Mouse (Mus musculus) megakaryocyte progenitor cell, adult 5-6 weeks (primary cell): ENCODE measurements around the gene Epha1. TPM values are rescaled to one million over a fixed set of nuclear protein-coding genes. Genes with fewer than 3 reads are reported as not detected.

Experiments used
- ATAC-seq: replicated peaks from 2 replicates; pipeline ENCODE4 v1.8.0; 2016; ENCODE audit warnings: mild to moderate bottlenecking, moderate TSS enrichment, inconsistent platforms; ENCODE audit not compliant: poor library complexity
- total RNA-seq, 2 experiments: library from RNA; stranded (forward) in 1 of 2; stranded (reverse) in 1 of 2; fragments of 157-497, 149-512 nt in 1 of 2; fragments of 200-1000 nt in 1 of 2; gene quantifications; 2 replicates each; pipeline versions ENCODE4 v1.2.3 to v1.2.4; 2015 to 2017

The Epha1 gene
- total RNA-seq, 2 experiments from 2014 or later = 0.07 TPM; not detected in 1

DNA sequence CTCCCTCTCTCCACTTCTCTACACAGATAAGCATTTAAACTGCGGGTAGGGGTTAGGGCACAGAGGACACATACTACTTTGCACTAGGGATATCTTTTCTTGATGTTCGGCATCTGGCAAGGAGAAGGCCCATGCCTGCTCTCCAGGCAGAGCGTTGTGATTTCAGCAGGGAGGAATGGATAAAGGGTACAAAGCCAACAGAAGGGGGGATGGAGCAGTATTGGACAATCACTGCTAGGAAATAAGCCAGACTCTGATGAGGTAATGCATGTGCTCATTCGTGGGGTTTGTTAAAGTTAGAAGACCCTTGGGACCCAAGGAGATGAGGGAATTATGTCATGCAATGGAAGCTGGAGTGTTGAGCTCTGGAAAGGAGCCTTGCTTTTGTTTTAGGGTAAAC is 1.6 kb upstream of the Epha1 start:
- ATAC-seq = no peak

DNA sequence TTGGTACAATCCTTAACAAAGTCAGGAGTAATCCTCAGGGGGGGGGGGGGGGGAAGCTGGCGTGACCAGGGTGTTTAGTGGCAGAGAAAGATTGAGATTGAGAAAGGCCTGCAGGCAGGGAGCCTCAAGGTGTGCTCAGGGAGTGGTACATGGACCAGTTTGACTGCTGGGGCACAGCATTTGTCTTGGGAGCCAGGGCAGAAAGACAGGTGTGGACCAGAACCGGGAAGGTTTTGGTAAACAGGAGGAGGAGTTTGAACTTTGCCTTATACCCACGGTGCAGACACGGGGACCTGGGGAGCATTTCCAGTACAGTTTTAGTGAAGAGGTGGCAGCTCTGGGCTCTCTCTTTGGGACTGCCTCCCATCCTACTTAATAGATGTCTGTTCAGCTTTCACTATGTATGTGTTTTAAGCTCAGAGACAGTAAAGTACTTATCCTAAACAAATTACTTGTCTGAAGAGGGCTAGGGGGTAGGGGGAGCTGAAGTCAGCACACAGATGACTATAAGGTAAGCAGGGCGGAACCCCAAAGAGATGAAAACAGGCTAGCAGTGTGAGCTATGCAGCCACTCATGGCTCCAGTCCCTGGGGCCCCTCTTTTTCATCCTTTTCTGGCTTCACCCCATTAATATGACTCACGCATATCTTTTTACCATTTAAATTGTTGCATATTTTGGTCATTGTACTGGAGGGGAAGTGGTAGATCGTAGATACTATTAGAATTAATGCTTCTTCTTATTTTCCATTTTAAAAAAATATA is 782 bp upstream of the Epha1 start:
- ATAC-seq = no peak

DNA sequence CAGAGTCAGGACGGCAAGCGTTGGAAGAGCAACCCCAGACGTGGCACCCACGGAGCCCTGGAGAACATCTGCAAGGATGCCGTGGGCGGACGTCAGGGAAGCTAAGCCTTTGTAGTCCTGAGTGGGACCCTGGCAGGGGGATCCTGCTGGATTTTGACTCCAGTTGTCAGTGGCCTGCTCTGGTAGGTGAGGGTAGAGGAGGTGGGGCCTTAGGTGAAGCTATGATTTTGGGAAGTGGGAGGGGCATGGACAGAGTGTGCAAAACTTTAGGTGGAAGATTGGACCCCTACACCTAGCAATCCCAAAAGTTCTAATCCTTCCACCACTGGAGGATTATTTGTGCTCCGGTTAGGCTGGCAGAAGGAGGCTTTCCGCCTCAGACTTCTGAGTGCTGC is 650 bp downstream of the Epha1 start:
- ATAC-seq = no peak

DNA sequence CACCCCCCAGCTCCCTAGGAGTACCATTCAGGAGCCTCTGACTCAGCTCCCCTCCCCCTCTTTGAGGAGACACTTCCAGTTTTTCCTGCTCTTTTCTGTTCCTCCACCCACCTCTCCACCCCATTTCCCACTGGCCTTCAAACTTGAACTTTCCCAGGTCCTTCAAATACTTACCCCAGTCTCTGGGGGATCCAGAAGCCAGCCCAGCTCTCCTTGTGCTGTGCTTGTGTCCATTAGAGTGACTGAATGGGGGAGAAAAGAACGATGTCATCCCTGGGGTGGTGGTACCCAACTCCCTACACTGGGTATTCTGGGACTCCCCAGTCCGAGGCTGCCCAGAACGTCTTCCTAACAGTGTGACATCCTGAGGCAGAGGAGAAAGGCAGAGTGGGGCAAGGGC is 1.1 kb downstream of the Epha1 start:
- no peak for ATAC-seq

DNA sequence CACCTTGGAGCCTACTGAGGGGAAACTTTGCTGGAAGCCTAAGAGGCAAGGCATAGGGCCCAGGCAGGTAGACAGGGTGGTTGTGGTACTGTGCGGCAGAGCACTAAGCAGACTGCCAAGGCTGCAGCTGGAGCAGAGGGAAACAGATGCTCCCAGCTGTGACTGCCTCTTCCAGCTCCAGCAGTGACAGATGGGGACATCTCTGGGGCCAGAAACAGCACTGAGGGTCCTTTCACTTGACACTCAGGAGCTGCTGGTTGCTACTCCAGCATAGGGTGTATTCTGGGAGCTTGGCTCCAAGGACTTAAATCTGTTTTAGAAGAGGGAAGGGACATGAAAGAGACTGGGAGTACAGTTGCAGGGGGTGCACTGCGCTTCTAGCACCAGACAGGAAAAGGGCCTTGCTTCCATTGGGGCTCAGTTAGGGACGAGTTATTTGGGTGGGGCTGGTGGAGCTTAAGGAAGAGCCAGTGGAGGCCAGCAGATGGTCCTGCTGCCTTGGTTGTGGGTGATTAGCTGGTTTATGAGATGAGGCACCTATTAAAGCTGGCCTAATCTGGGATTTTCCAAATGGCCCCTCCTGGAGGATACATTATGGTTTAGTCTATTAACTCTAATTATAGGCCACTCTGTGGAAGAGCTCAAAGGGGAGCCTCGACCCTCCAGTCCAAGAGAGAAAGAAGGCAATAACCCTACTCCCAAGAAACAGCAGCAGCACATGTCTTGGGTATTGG is 2.3 kb downstream of the Epha1 start:
- ATAC-seq = no peak

DNA sequence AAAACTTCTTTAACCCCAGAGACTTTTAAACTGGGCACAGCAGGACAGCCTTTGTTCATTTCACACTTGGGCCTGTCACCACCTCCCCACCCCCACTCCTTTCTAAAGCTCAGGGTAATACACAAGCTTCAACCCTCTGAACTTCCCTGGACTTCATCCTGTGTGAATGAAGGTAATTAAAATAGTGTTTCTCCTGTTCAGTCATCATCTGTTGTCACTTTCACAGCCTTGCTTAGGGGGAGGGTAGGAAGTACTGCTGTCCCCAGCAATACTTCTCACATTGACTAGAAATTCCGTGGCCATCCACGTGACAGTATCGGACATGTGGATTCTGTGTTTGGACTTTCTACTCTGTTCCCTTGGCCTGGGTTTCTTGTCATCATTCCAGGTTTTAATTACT is 3.2 kb downstream of the Epha1 start:
- no peak for ATAC-seq

DNA sequence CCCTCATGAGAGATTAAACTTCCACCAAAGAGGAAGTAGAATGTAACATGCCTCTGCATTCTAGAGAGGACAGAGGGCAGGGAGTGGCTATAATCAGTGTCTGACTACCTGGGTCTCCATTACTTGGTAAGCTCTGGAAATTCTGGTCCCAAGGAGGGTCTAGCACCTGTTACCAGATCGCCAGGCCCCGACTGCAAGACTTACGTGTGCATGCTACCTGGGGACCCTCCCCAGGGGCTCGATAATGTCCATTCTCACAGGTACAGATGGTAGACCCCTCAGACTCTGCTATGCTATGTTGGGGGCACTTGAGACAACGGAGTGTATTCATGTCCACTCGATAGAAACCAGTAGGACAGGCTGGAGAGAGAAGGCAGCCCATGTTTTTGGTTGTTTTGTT is 7.9 kb downstream of the Epha1 start:
- ATAC-seq = no peak

DNA sequence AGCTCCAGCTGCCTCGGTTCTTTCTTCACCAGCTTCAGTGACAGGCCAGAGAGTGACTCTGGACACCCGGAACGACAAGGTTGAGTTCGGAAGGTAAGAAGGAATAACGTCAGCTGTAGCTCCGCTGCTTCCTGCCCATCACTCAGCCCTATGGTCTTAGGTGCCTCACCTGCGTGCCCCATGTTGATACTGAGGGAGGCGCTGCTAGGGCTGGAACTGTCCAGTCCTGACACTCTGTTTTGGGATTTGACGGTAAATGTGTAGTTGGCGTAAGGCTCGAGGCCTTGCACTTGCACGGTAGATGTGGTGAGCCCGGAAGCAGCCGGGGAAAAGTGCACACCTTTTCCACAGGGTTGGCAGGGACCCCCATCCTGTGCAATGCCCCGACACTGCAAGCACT is 8.5 kb downstream of the Epha1 start:
- ATAC-seq = no peak

DNA sequence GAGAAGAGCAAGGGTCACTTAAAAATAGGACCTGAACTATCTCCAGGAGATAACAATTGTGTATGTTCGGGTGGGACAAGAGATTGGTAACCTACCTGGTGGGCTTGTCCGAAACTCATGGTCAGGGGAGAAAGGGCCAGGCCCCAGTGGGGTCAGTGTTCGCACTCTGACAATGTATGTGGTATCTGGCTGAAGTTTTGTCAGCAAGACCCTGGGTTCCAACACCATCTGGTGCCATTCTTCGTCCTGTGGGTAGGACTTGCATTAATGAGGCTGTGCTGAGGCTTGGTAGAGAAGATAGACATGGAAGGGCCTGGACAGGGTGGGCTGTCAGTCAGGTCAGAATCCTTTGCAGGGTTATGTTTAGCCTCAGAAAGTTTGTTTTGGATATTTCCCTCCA is 9.0 kb downstream of the Epha1 start:
- no peak for ATAC-seq

DNA sequence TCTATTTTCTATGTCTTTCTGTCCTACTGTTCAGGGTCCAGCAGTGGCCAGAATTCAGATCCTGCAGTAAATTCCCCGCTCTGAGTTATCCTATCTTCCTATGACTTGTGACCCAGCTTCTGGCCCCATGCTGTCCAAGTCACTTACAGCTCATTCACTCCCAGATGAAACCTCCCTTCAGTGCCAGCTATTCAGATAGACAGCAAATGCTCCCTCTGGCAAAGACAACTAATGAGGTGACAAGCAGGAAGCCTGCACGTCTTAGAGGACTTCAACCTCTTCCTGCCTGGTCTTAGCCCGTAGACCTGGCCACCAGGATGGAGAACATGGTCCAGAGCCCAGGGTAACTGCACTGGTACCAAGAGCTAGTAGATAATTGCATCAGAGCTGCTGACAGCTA is 10.1 kb downstream of the Epha1 start:
- peak; percentile 18; the same call in 1 of the 2 replicates for ATAC-seq

DNA sequence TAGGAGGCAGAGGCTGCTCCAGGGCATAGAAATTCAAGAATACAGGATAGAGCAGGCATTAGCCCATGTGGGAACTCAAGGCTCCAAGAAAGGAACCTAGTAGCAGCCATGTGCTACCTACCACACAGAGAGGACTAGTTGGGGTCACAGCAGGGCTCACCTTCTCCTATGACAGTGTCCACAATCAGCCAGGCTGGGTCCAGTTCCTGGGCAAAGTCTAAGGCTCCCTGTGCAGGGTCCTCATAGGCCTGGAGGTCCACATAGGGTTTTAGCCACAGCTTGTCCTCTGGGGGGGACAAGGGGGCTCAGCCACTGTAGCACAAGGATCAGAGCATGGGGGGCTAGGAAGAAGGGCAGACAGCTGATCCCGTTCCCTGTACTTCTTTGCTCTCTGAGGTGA is 10.6 kb downstream of the Epha1 start:
- no peak for ATAC-seq

DNA sequence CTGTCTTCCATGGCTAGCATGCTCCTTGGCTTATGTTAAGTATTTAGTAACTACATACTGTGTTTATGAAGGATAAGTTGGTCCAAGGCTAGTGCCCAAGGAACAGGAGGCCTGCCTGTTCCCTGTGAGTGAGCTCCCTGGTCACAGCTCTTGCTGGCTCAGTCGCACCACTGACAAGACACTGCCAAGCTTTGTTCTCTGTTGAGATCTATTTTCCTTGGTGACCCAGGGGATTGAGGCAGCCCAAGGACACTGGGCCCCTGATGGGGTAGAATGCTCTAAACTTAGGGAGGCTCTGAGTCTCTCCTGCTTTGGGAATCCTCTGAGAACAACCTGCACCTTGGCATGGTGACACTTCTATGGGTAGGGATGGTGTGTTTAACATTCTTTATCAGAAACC is 11.0 kb downstream of the Epha1 start:
- no peak for ATAC-seq

DNA sequence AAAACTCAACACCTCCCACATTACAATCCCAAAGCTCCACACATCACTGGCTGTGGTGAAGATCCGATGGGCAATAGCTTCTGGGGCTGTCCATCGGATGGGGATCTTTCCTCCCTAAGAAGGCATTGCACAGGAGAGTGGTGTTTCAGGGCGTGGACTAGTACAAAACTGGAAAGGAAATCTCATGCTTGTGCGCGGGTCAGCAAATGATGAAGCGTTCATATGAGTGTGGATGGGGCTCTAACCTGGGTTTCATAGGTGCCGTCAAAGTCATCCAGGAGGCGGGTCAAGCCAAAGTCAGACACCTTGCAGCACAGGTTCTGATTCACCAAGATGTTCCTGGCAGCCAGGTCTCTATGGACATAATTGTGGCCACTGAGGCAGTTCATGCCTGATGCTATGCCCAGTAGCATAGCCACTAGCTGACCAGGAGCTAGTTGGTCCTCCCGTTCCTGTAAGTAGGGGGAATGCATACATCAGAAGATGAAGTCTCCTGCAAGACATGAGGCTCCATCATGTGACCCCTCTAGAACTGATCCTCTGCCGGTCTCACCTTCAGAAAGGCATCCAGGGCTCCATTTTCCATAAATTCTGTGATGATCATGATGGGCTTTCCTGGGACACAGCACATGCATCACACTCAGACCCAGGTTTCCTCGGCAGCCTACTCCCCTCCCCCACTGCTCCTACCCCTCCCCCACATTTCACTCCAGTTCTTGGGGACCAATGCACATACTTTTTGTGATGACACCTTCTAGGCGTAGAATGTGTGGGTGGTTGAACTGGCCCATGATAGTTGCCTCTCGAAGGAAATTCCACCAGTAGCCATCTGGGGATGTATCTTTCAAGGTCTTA is 11.8 kb downstream of the Epha1 start:
- ATAC-seq = no peak

DNA sequence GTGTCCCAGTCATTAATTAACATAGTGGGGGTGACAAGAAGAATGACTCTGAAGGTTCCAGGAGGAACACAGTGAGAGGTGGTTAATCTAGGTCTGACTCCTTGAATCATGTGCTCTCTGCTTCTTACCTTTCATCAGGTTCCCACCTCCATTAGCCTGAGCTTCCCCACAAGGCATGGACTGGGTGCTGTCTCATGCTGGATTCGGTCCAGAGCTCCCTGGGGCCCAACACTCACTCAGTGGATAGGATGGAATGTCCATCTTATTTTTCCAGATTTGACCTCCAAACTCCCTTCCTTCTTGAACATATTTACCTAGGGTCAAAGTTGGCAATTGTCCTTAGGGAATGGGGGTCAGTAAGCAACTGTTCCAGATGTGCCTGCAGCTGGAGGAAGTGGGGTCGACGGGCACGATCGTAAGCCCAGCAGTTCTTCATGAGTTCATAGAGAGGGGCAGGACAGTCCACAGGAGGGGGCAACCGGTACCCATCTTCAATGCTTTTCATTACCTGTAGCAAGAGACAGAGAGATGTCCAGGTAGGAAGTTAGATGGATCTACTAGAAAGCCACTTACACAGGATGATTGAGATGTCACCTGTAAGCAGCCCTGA is 12.7 kb downstream of the Epha1 start:
- no peak for ATAC-seq

DNA sequence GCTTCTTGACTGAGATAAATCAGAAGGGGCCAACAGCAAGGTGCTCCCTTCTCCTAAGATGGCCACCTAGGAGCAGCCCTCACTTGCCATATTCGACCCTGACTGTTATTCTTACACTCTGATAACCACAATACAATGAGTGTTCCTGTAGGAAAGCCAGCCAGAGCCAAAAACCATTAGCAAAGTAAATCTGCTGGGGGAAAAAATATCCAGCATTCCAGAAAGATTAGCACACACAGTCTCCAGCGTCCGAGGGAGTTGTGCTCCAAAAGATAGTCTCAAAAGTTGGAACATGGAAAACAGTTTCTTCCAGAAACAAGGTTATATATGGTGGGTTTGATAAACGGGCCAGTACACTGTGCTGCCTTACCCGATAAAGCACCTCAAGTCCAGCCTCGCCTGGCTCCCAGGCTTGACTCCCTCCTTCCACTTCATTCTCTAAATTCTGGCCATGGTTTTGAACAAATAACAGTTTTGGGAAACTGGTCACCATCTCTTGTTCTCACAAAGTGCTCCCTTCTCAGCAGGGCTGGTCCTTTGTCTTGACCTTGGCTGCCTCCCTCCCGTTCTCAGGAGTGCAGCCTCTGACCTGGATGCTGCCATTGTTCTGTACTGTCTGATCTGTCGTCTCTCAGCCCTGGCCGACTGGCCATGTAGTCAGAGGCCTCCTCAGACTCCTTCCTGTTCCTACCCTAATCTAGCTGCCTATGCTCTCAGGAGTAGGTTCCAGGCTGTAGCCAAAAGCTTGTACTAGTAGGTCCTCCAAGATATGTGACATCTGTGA is 13.5 kb downstream of the Epha1 start:
- ATAC-seq = no peak

DNA sequence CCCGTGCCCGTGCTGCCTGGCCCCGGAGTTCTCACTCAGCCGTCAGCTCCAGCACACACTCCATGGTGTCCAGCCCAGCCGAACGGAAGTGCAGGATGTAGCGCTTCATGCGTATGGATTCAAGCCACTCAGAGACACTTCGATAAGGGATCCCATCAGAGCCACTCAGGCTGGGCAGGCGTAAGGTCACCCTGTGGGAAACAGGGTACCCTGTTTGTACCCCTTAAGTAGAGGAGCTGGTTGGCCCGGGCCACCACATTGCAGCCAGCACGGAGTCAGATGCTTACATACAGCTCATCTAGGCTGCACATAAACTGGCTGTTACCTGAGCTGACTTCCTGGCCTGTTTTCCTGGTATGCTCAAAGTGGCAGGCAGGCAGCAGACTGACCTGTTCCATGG is 14.2 kb downstream of the Epha1 start:
- ATAC-seq = no peak

DNA sequence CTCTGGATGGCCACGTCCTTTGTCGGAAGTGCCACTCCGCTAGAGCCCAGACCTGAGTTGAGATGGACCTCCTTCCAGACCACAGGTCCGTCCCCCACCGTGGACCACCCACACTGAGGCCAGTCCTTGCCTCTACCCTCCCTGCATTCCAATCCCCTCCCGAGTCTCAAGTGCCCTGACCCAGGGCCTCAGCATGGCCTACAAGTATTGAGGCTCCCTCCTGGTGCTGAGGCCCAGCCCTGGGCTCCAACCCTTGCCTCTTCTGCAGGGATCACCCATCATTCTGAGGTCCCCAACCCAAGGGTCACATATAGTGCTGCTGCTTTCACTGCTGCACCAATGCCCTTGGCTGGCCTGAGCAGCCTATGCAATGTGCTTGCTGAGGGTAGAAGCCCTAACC is 15.2 kb downstream of the Epha1 start:
- no peak for ATAC-seq

DNA sequence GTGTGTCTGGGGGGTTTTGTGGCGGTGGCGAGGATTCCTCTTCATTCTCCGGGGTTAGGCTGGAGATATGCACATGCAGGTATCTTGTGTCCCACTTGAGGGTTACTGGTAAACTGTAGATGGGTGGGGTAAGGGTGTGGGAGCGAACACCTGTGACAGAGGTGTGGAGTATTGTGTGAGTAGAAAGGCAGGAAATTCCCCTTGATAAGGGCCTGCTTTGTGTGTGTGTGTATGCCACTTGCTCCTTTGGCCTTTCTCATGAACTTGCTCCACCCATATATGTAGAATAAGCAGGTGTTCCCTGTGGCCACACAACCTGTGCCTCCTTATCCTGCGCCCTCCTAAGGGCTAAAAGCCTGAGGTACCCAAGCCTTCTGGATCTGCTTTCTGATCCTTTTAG is 16.2 kb downstream of the Epha1 start:
- ATAC-seq = no peak

DNA sequence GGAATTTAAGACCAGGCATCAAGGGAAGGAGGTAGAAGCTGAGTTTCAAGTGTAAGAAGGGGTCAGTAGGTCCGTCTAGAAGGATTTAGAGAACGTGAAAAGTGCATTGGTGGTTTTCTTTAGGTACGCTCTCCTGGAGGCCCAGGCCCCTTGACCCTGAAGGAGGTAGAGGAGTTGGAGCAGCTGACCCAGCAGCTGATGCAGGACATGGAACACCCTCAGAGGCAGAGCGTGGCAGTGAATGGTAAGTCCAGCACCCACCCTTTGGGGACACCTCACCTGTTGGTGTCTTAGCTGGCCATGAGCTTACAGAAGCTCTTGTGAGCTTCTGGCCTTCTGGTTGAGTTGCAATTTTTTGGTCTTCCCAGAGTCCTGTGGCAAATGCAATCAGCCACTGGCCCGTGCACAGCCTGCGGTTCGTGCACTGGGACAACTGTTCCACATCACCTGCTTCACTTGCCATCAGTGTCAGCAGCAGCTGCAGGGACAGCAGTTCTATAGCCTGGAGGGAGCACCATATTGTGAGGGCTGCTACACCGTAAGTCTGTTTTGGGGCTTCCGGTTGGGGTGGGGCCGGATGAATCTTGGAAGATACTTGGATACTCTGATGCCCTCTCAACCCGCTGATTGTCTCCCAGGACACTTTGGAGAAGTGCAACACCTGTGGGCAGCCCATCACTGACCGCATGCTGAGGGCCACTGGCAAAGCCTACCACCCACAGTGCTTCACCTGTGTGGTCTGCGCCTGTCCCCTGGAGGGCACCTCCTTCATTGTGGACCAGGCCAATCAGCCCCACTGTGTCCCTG is 17.1 kb downstream of the Epha1 start:
- ATAC-seq = no peak

DNA sequence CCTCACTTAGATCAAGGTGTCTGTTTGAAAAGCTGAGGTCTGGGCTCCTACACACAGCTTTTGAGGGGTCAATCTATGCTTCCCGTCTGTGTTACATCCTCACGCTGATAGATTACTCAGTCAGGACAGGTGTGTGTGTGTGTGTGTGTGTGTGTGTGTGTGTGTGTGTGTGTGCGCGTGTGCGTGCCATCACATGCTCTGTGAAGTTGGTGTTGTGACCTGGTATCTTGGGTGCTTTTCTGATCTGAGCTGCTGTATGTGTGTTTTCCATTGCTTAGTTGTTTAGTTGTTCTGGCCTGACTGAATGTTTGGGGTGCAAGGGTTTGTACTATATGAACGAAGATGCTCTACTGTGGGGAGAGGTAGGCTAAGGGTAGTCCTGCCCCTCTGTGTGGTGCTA is 17.7 kb downstream of the Epha1 start:
- ATAC-seq = no peak
